ENCODE assay signal across 21 mouse cellular contexts in genomic region chr16:87129021-87129420, GRCm38 (mm10).
A peak's percentile ranks its signal among the peaks of the same experiment; 100 is the strongest.
DNase-seq lines count a peak whose midpoint lies in the region; ATAC-seq and TF ChIP-seq lines count a peak whose summit lies in the region.
"Had no signal": no experiment of that assay in that cellular context is flagged by ENCODE, and none has a peak within 500 bp of the region (broad histone marks: within the 10 kb centered on the region; RNA-seq: fewer than 3 reads in every experiment).

No protein-coding gene starts in this region.

- no peaks in the 10 kb centered on the region for H3K36me3 ChIP-seq in forebrain, embryonic 13.5 days (ENCODE audit: poor library complexity, severe bottlenecking)
- H3K36me3 ChIP-seq in forebrain, embryonic 11.5 days (ENCODE audit: control insufficient read depth, insufficient read depth, low read length), result no peaks in the 10 kb centered on the region
- no peaks in the 10 kb centered on the region for H3K36me3 ChIP-seq in heart, embryonic 15.5 days
- no peaks in the 10 kb centered on the region for H3K36me3 ChIP-seq in E14TG2a.4 (ENCODE audit: insufficient read depth, low read length)
- H3K36me3 ChIP-seq: embryonic facial prominence, embryonic 15.5 days; limb, embryonic 10.5 days; liver, embryonic 15.5 days; midbrain, embryonic 13.5 days had no signal

- ATAC-seq in forebrain, embryonic 13.5 days, result peak; percentile 44; the same call in 1 of the 2 replicates
- ATAC-seq in forebrain, embryonic 11.5 days (replicated peaks; ENCODE audit: low FRiP score), result no peak
- ATAC-seq in heart, embryonic 15.5 days (replicated peaks; ENCODE audit: insufficient number of reproducible peaks, insufficient read depth, low FRiP score, low read depth), result no peak
- ATAC-seq: intestine, postnatal 0 days had no signal

- H3K9ac ChIP-seq in forebrain, embryonic 13.5 days, result no peak overlapping the region
- no peak overlapping the region for H3K9ac ChIP-seq in forebrain, embryonic 11.5 days (ENCODE audit: low read length)
- H3K9ac ChIP-seq in heart, embryonic 15.5 days, result no peak overlapping the region
- H3K9ac ChIP-seq: embryonic facial prominence, embryonic 15.5 days; liver, embryonic 15.5 days; midbrain, embryonic 13.5 days had no signal

- no peak for TF ChIP-seq CTCF in layer of hippocampus, adult 2 months (conservative IDR thresholded peaks at IDR 0.05)
- no peak for TF ChIP-seq CTCF in E14TG2a.4 (conservative IDR thresholded peaks at IDR 0.05; ENCODE audit: low read length)

- no peaks in the 10 kb centered on the region for H3K27me3 ChIP-seq in forebrain, embryonic 13.5 days
- H3K27me3 ChIP-seq in forebrain, embryonic 11.5 days (ENCODE audit: control insufficient read depth, insufficient read depth, low read length), result no peaks in the 10 kb centered on the region
- no peaks in the 10 kb centered on the region for H3K27me3 ChIP-seq in heart, embryonic 15.5 days
- H3K27me3 ChIP-seq in E14TG2a.4 (ENCODE audit: insufficient read depth, low read length), result no peaks in the 10 kb centered on the region
- H3K27me3 ChIP-seq: embryonic facial prominence, embryonic 15.5 days; liver, embryonic 15.5 days; megakaryocyte, embryonic 14.5 days; midbrain, embryonic 13.5 days had no signal

- DNase-seq in forebrain, embryonic 11.5 days (ENCODE audit: low spot score), result no peak
- no peak for DNase-seq in heart, adult 9 months (ENCODE audit: low spot score in 2 of 2)
- no peak for DNase-seq in layer of hippocampus, adult 2 months (ENCODE audit: low spot score in 2 of 2)
- DNase-seq in layer of hippocampus, adult 9-11 months, result no peak
- DNase-seq in embryo, embryonic 9.5 days (ENCODE audit: extremely low spot score), result no peak
- DNase-seq: adrenal gland, postnatal 14 days; gastrocnemius, postnatal 25 days; kidney, postnatal 25 days; liver; lung, postnatal 10 days; thymus, adult 2 months; thymus, postnatal 4 days had no signal

- no peaks in the 10 kb centered on the region for H3K9me3 ChIP-seq in forebrain, embryonic 13.5 days (replicated peaks)
- no peaks in the 10 kb centered on the region for H3K9me3 ChIP-seq in forebrain, embryonic 11.5 days (ENCODE audit: control insufficient read depth, low read length)
- no peaks in the 10 kb centered on the region for H3K9me3 ChIP-seq in heart, embryonic 15.5 days (replicated peaks)
- H3K9me3 ChIP-seq in E14TG2a.4 (ENCODE audit: low read length), result no peaks in the 10 kb centered on the region
- H3K9me3 ChIP-seq: embryonic facial prominence, embryonic 15.5 days; limb, embryonic 10.5 days; liver, embryonic 15.5 days; midbrain, embryonic 13.5 days had no signal

- H3K4me1 ChIP-seq in forebrain, embryonic 13.5 days, result no peaks in the 10 kb centered on the region
- no peaks in the 10 kb centered on the region for H3K4me1 ChIP-seq in forebrain, embryonic 11.5 days (replicated peaks; ENCODE audit: control insufficient read depth, insufficient read depth, low read length)
- peaks cover 3% of the 10 kb centered on the region; the same call in 1 of the 2 replicates for H3K4me1 ChIP-seq in heart, embryonic 15.5 days (replicated peaks)
- peaks cover 13% of the 10 kb centered on the region for H3K4me1 ChIP-seq in E14TG2a.4 (replicated peaks; ENCODE audit: low read depth, low read length)
- H3K4me1 ChIP-seq: embryonic facial prominence, embryonic 15.5 days; limb, embryonic 10.5 days; liver, embryonic 15.5 days; megakaryocyte, embryonic 14.5 days; midbrain, embryonic 13.5 days had no signal

- no peak overlapping the region for H3K4me3 ChIP-seq in forebrain, embryonic 13.5 days
- no peak overlapping the region for H3K4me3 ChIP-seq in forebrain, embryonic 11.5 days (ENCODE audit: low read depth, low read length)
- H3K4me3 ChIP-seq in heart, embryonic 15.5 days, result no peak overlapping the region
- no peak overlapping the region; the same call in 1 of the 2 replicates for H3K4me3 ChIP-seq in layer of hippocampus, adult 2 months
- H3K4me3 ChIP-seq in E14TG2a.4 (replicated peaks; ENCODE audit: low read length), result peak overlapping the region; percentile 29; the same call in 1 of the 2 replicates
- H3K4me3 ChIP-seq: embryonic facial prominence, embryonic 15.5 days; limb, embryonic 10.5 days; liver, embryonic 15.5 days; megakaryocyte, embryonic 14.5 days; midbrain, embryonic 13.5 days had no signal

- H3K4me2 ChIP-seq in forebrain, embryonic 13.5 days, result no peak overlapping the region
- H3K4me2 ChIP-seq in forebrain, embryonic 11.5 days (ENCODE audit: low read depth, low read length, severe bottlenecking), result no peak overlapping the region
- no peak overlapping the region for H3K4me2 ChIP-seq in heart, embryonic 15.5 days
- H3K4me2 ChIP-seq: embryonic facial prominence, embryonic 15.5 days; liver, embryonic 15.5 days had no signal

- no peak overlapping the region for H3K27ac ChIP-seq in forebrain, embryonic 13.5 days
- H3K27ac ChIP-seq in forebrain, embryonic 11.5 days (ENCODE audit: low read depth, low read length), result no peak overlapping the region
- H3K27ac ChIP-seq in heart, embryonic 15.5 days, result peak overlapping the region; percentile 29; the same call in 1 of the 2 replicates
- peak overlapping the region; percentile 65 for H3K27ac ChIP-seq in layer of hippocampus, adult 2 months
- H3K27ac ChIP-seq: embryonic facial prominence, embryonic 15.5 days; limb, embryonic 10.5 days; liver, embryonic 15.5 days; midbrain, embryonic 13.5 days had no signal

- 87% methylated on average over 3 of the region's 3 CpGs for WGBS in forebrain, embryonic 13.5 days
- 95% methylated on average over 3 of the region's 3 CpGs for WGBS in forebrain, embryonic 11.5 days
- WGBS in heart, embryonic 15.5 days, result 92% methylated on average over 3 of the region's 3 CpGs

Comparison
In these comparisons a context has a peak if more than half of its experiments do, and no peak if none do; other contexts are left out.
1. H3K27ac ChIP-seq: peak in heart, embryonic 15.5 days (single experiment) and layer of hippocampus, adult 2 months (single experiment); none in forebrain, embryonic 13.5 days (single experiment) and forebrain, embryonic 11.5 days (single experiment).